Comparison of ENCODE assay signal across 8 mouse cellular contexts in the genomic region with DNA sequence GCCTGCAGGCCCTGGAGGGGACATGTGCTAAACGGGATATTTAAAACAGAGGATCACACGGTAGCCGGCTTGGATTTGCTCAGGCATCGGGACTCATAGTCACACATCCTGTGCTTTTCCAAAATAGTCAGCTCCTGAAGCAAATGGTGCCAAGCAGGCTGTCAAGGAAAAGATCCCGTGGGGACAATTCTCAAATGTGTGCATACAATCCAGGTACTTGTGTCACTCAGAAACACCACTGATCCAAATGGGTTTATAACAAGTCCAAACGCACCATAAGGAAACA. TPM values are rescaled to one million over a fixed set of nuclear protein-coding genes. Genes with fewer than 3 reads are reported as not detected.
DNase-seq lines count a peak whose midpoint lies in the region; ATAC-seq and TF ChIP-seq lines count a peak whose summit lies in the region.

No protein-coding gene starts in this region.

- no peak for TF ChIP-seq CTCF in gastrocnemius, adult 2 months (IDR thresholded peaks at IDR 0.05)
- TF ChIP-seq CTCF in E14TG2a.4 (conservative IDR thresholded peaks at IDR 0.05; ENCODE audit: low read length) = no peak

- H3K9me3 ChIP-seq in E14TG2a.4 (ENCODE audit: low read length) = peaks cover 7% of the 10 kb centered on the region
- H3K9me3 ChIP-seq in forebrain, embryonic 16.5 days (ENCODE audit: control insufficient read depth, low read length) = no peaks in the 10 kb centered on the region
- no peaks in the 10 kb centered on the region for H3K9me3 ChIP-seq in liver, embryonic 16.5 days (replicated peaks; ENCODE audit: control insufficient read depth, low read length)

- intact Hi-C loops in gastrocnemius, adult 2 months (cut with DNase I) = loop anchor here (10.0 kb wide), 1 partner anchor 737 kb away; no protein-coding TSS in a partner anchor

- H3K4me2 ChIP-seq in forebrain, embryonic 16.5 days (ENCODE audit: low read length) = peak overlapping the region; percentile 90
- peak overlapping the region; percentile 80; the same call in 1 of the 2 replicates for H3K4me2 ChIP-seq in liver, embryonic 16.5 days (ENCODE audit: low read depth, low read length)

- WGBS in forebrain, embryonic 16.5 days = 40% methylated on average over 6 of the region's 6 CpGs
- 70% methylated on average over 6 of the region's 6 CpGs for WGBS in liver, embryonic 16.5 days (ENCODE audit: insufficient replicate concordance)

- no peak for DNase-seq in gastrocnemius, adult 2 months
- DNase-seq in gastrocnemius, postnatal 25 days = no peak
- no peak for DNase-seq in gastrocnemius, adult 8-10 months (ENCODE audit: low spot score in 2 of 2)
- DNase-seq in spleen, postnatal 4 days (ENCODE audit: low spot score in 2 of 2) = no peak

- H3K27ac ChIP-seq in gastrocnemius, adult 2 months = peak overlapping the region; percentile 90
- peak overlapping the region; percentile 92 for H3K27ac ChIP-seq in forebrain, embryonic 16.5 days (ENCODE audit: low read length)
- H3K27ac ChIP-seq in liver, embryonic 16.5 days (ENCODE audit: low read length) = no peak overlapping the region

- peaks cover 48% of the 10 kb centered on the region for H3K27me3 ChIP-seq in E14TG2a.4 (ENCODE audit: insufficient read depth, low read length)
- no peaks in the 10 kb centered on the region for H3K27me3 ChIP-seq in forebrain, embryonic 16.5 days (replicated peaks; ENCODE audit: control insufficient read depth, insufficient read depth, low read length)
- no peaks in the 10 kb centered on the region for H3K27me3 ChIP-seq in liver, embryonic 16.5 days (ENCODE audit: control insufficient read depth, insufficient read depth, low read depth, low read length)

- peak overlapping the region; percentile 98 for H3K9ac ChIP-seq in forebrain, embryonic 16.5 days (replicated peaks; ENCODE audit: low read depth, low read length)
- H3K9ac ChIP-seq in liver, embryonic 16.5 days (ENCODE audit: low read depth, low read length) = no peak overlapping the region; the same call in 1 of the 2 replicates

- H3K36me3 ChIP-seq in E14TG2a.4 (ENCODE audit: insufficient read depth, low read length) = no peaks in the 10 kb centered on the region
- no peaks in the 10 kb centered on the region for H3K36me3 ChIP-seq in forebrain, embryonic 16.5 days (ENCODE audit: control insufficient read depth, insufficient read depth)
- no peaks in the 10 kb centered on the region for H3K36me3 ChIP-seq in liver, embryonic 16.5 days (ENCODE audit: control insufficient read depth, insufficient read depth)

- H3K4me1 ChIP-seq in E14TG2a.4 (replicated peaks; ENCODE audit: low read depth, low read length) = peaks cover 24% of the 10 kb centered on the region
- peaks cover 35% of the 10 kb centered on the region for H3K4me1 ChIP-seq in forebrain, embryonic 16.5 days (replicated peaks; ENCODE audit: control insufficient read depth, insufficient read depth, low read length)
- H3K4me1 ChIP-seq in liver, embryonic 16.5 days (ENCODE audit: control insufficient read depth, low read depth, low read length) = peaks cover 23% of the 10 kb centered on the region

- peak overlapping the region; percentile 94; the same call in 1 of the 2 replicates for H3K4me3 ChIP-seq in gastrocnemius, adult 2 months
- peak overlapping the region; percentile 79; the same call in 1 of the 2 replicates for H3K4me3 ChIP-seq in E14TG2a.4 (replicated peaks; ENCODE audit: low read length)
- H3K4me3 ChIP-seq in forebrain, embryonic 16.5 days (replicated peaks; ENCODE audit: low read length) = peak overlapping the region; percentile 72; the same call in 1 of the 2 replicates
- H3K4me3 ChIP-seq in liver, embryonic 16.5 days (ENCODE audit: low read depth, low read length) = no peak overlapping the region; the same call in 1 of the 2 replicates

- no peak for ATAC-seq in forebrain, embryonic 16.5 days
- no peak for ATAC-seq in liver, embryonic 16.5 days (ENCODE audit: low read depth)
- no peak for ATAC-seq in inflammation-experienced regulatory T-cells, adult 6 months

RNA-seq across cellular contexts. Expression of a gene that starts 0.3 kb away (rescaled TPM):
- total RNA-seq in gastrocnemius, adult 2 months (2021) = 10 to 100 TPM; 28.4 to 30.4 TPM
- 10 to 100 TPM; 18.6 to 23.0 TPM for total RNA-seq in gastrocnemius, postnatal 25 days (2021)
- 78.1 and 84.2 TPM in 2 replicates for polyA plus RNA-seq in forebrain, embryonic 16.5 days (2015; fragmentation: Nextera tagmentation; extraction: Ambion mirVana)
- 8.7 and 11.0 TPM in 2 replicates for polyA plus RNA-seq in liver, embryonic 16.5 days (2015; fragmentation: Nextera tagmentation; extraction: Ambion mirVana)
- total RNA-seq in gastrocnemius, adult 8-10 months (2022) = 10 to 100 TPM; 31.9 to 41.4 (median 34.4) TPM
- 1 to 10 TPM in 2 of 3 experiments, under 1 TPM in 1; 0.80 to 2.0 (median 1.9) TPM for polyA plus RNA-seq in inflammation-experienced regulatory T-cells, adult 6 months (2017; shearing (Covaris generic))
